Mouse (Mus musculus) thymus, postnatal 14 days (tissue): Measurements from ENCODE around the gene Mcm9.

Experiments used
- DNase-seq: peaks from one replicate; pipeline ENCODE4 v3.0.0; 2021

The Mcm9 gene

GRCm38 (mm10) chr10:53568531-53568930 lies 61.7 kb downstream of the Mcm9 start:
- no peak for DNase-seq

GRCm38 (mm10) chr10:53565538-53565937 lies 64.7 kb downstream of the Mcm9 start:
- DNase-seq, result no peak

GRCm38 (mm10) chr10:53562001-53562400 lies 68.2 kb downstream of the Mcm9 start:
- no peak for DNase-seq

GRCm38 (mm10) chr10:53537596-53537995 lies 92.6 kb downstream of the Mcm9 start:
- DNase-seq, result no peak

- no peak for DNase-seq
Measured at GRCm38 (mm10) chr10:53532297-53532696, 97.9 kb downstream of the Mcm9 start.

- DNase-seq, result peak; percentile 49
Measured at GRCm38 (mm10) chr10:53527838-53528773, 102.1 kb downstream of the Mcm9 start.

- no peak for DNase-seq
Measured at GRCm38 (mm10) chr10:53527344-53527743, 102.9 kb downstream of the Mcm9 start.

GRCm38 (mm10) chr10:53526350-53526749 lies 103.9 kb downstream of the Mcm9 start:
- DNase-seq, result no peak

GRCm38 (mm10) chr10:53525265-53525976 lies 104.8 kb downstream of the Mcm9 start:
- DNase-seq, result no peak

GRCm38 (mm10) chr10:53519068-53519954 lies 110.9 kb downstream of the Mcm9 start:
- DNase-seq, result no peak

GRCm38 (mm10) chr10:53518599-53518913 lies 111.7 kb downstream of the Mcm9 start:
- no peak for DNase-seq

- no peak for DNase-seq
Measured at GRCm38 (mm10) chr10:53517770-53518598, 112.3 kb downstream of the Mcm9 start.

GRCm38 (mm10) chr10:53512491-53512890 lies 117.7 kb downstream of the Mcm9 start:
- no peak for DNase-seq

GRCm38 (mm10) chr10:53509158-53509773 lies 121.0 kb downstream of the Mcm9 start:
- peak; percentile 37 for DNase-seq

GRCm38 (mm10) chr10:53508676-53509075 lies 121.6 kb downstream of the Mcm9 start:
- no peak for DNase-seq

- no peak for DNase-seq
Measured at GRCm38 (mm10) chr10:53505526-53505925, 124.7 kb downstream of the Mcm9 start.

GRCm38 (mm10) chr10:53505069-53505468 lies 125.2 kb downstream of the Mcm9 start:
- no peak for DNase-seq

- no peak for DNase-seq
Measured at GRCm38 (mm10) chr10:53502875-53503816, 127.1 kb downstream of the Mcm9 start.

GRCm38 (mm10) chr10:53502471-53502870 lies 127.8 kb downstream of the Mcm9 start:
- DNase-seq, result no peak

- DNase-seq, result peak; percentile 39
Measured at GRCm38 (mm10) chr10:53499518-53499917, 130.7 kb downstream of the Mcm9 start.
